Mouse (Mus musculus): Measurements from ENCODE around the gene Ranbp1. TPM values are rescaled to one million over a fixed set of nuclear protein-coding genes. Genes with fewer than 3 reads are reported as not detected.
"Not testable (repeated sequence)": the region's sequence is repeated elsewhere in the genome, so short reads cannot be mapped to it uniquely, and the experiment has no call there.

The Ranbp1 gene
- polyA plus RNA-seq, 1 experiment from 2014 or later: 662 TPM

- H3K4me1 ChIP-seq: peaks cover 54% of the 10 kb centered on the region
- no peaks in the 10 kb centered on the region for H3K9me3 ChIP-seq (replicated peaks)
- no peak overlapping the region for H3K4me3 ChIP-seq (replicated peaks)
- no peak overlapping the region for H3K4me2 ChIP-seq
- H3K9ac ChIP-seq: no peak overlapping the region
- H3K36me3 ChIP-seq: no peaks in the 10 kb centered on the region
- no peak overlapping the region for H3K27ac ChIP-seq
- WGBS: 86% methylated on average over 6 of the region's 6 CpGs
- peaks cover 23% of the 10 kb centered on the region for H3K27me3 ChIP-seq
- ATAC-seq (replicated peaks; ENCODE audit: low FRiP score): no peak
Measured at GRCm38 (mm10) chr16:18197881-18198280, 50.7 kb downstream of the Ranbp1 start.

- H3K9me3 ChIP-seq (replicated peaks); H3K27ac ChIP-seq; H3K9ac ChIP-seq; ATAC-seq (replicated peaks; ENCODE audit: low FRiP score); H3K4me2 ChIP-seq; H3K36me3 ChIP-seq; H3K27me3 ChIP-seq; H3K4me3 ChIP-seq (replicated peaks): not testable (repeated sequence)
- peaks cover 49% of the 10 kb centered on the region for H3K4me1 ChIP-seq
- 41% methylated on average over 3 of the region's 3 CpGs for WGBS
Measured at GRCm38 (mm10) chr16:18195561-18195960, 53.0 kb downstream of the Ranbp1 start.

GRCm38 (mm10) chr16:18195068-18195467, 53.5 kb downstream of the Ranbp1 start:
- Histone ChIP-seq H3K36me3 (no peaks in the 10 kb centered on the region), H3K9me3 (replicated peaks) (no peaks in the 10 kb centered on the region), H3K4me1 (peaks cover 45% of the 10 kb centered on the region), H3K4me3 (replicated peaks) (no peak overlapping the region), H3K27me3 (peaks cover 7% of the 10 kb centered on the region; the same call in 1 of the 2 replicates), H3K4me2 (no peak overlapping the region), H3K27ac (peak overlapping the region; percentile 62), H3K9ac (no peak overlapping the region)
- 41% methylated on average over 5 of the region's 5 CpGs for WGBS
- ATAC-seq (replicated peaks; ENCODE audit: low FRiP score): peak; percentile 38

- Histone ChIP-seq H3K36me3 (no peaks in the 10 kb centered on the region), H3K4me2 (no peak overlapping the region), H3K4me3 (replicated peaks) (no peak overlapping the region), H3K9me3 (replicated peaks) (no peaks in the 10 kb centered on the region), H3K27ac (peak overlapping the region; percentile 62), H3K9ac (no peak overlapping the region), H3K27me3 (peaks cover 7% of the 10 kb centered on the region; the same call in 1 of the 2 replicates), H3K4me1 (peaks cover 38% of the 10 kb centered on the region)
- 52% methylated on average over 15 of the region's 15 CpGs for WGBS
- peak; percentile 57 for ATAC-seq (replicated peaks; ENCODE audit: low FRiP score)
Measured at GRCm38 (mm10) chr16:18194208-18194985, 54.1 kb downstream of the Ranbp1 start.

- no peak overlapping the region for H3K27ac ChIP-seq
- no peak overlapping the region for H3K9ac ChIP-seq
- peaks cover 31% of the 10 kb centered on the region for H3K4me1 ChIP-seq
- no peak for ATAC-seq (replicated peaks; ENCODE audit: low FRiP score)
- H3K36me3 ChIP-seq: no peaks in the 10 kb centered on the region
- WGBS: 77% methylated on average over 2 of the region's 2 CpGs
- no peak overlapping the region for H3K4me2 ChIP-seq
- no peaks in the 10 kb centered on the region for H3K9me3 ChIP-seq (replicated peaks)
- no peaks in the 10 kb centered on the region for H3K27me3 ChIP-seq
- H3K4me3 ChIP-seq (replicated peaks): no peak overlapping the region
Measured at GRCm38 (mm10) chr16:18191006-18191405, 57.5 kb downstream of the Ranbp1 start.

MicroRNAs encoded within 50 kb of the gene (microRNA counts, 519-probe panel; counts per million panel counts)
- 2,594 counts per million, percentile 54 among the panel's probes with 10 or more counts for microRNA mmu-miR-1306

Small RNA genes lying within 50 kb of the gene (microRNA-seq; reads per million reads assigned to microRNA genes)
- gene Gm24572: 0.74 reads per million
- gene Mir1306: 191 reads per million, percentile 65 among the genes with 10 or more reads in this experiment

Other genes with a start within 250 kb of the Ranbp1 start
- 93.2 and 105 TPM in 2 replicates for gene Dgcr6, start 195.9 kb downstream of the Ranbp1 start, polyA plus RNA-seq (2015; fragmentation: Nextera tagmentation; extraction: Ambion mirVana)
- gene Prodh, start 158.5 kb downstream of the Ranbp1 start, polyA plus RNA-seq (2015; fragmentation: Nextera tagmentation; extraction: Ambion mirVana): 19.5 and 20.5 TPM in 2 replicates
- 2.6 and 3.6 TPM in 2 replicates for gene Rtn4r, start 121.1 kb downstream of the Ranbp1 start, polyA plus RNA-seq (2015; fragmentation: Nextera tagmentation; extraction: Ambion mirVana)
- not detected in 2 replicates for gene Ccdc188, start 30.9 kb downstream of the Ranbp1 start, polyA plus RNA-seq (2015; fragmentation: Nextera tagmentation; extraction: Ambion mirVana)
- 15.6 and 17.5 TPM in 2 replicates for gene Zdhhc8, start 13.6 kb downstream of the Ranbp1 start, polyA plus RNA-seq (2015; fragmentation: Nextera tagmentation; extraction: Ambion mirVana)
- gene Trmt2a, start 53 bp downstream of the Ranbp1 start, polyA plus RNA-seq (2015; fragmentation: Nextera tagmentation; extraction: Ambion mirVana): 99.2 and 102 TPM in 2 replicates
- 4.3 TPM in 1 of 2 replicates, not detected in the other for gene Gm49776, start 9.6 kb upstream of the Ranbp1 start, polyA plus RNA-seq (2015; fragmentation: Nextera tagmentation; extraction: Ambion mirVana)
- gene Dgcr8, start 40.5 kb upstream of the Ranbp1 start, polyA plus RNA-seq (2015; fragmentation: Nextera tagmentation; extraction: Ambion mirVana): 30.4 and 32.4 TPM in 2 replicates
- gene Tango2, start 99.4 kb upstream of the Ranbp1 start, polyA plus RNA-seq (2015; fragmentation: Nextera tagmentation; extraction: Ambion mirVana): 22.5 and 29.2 TPM in 2 replicates
- 23.7 and 27.1 TPM in 2 replicates for gene Arvcf, start 99.5 kb upstream of the Ranbp1 start, polyA plus RNA-seq (2015; fragmentation: Nextera tagmentation; extraction: Ambion mirVana)
- 28.1 and 29.1 TPM in 2 replicates for gene Txnrd2, start 177.7 kb upstream of the Ranbp1 start, polyA plus RNA-seq (2015; fragmentation: Nextera tagmentation; extraction: Ambion mirVana)
- 97.2 and 103 TPM in 2 replicates for gene Comt, start 178.1 kb upstream of the Ranbp1 start, polyA plus RNA-seq (2015; fragmentation: Nextera tagmentation; extraction: Ambion mirVana)
- 13.7 and 17.2 TPM in 2 replicates for gene Gnb1l, start 250.0 kb upstream of the Ranbp1 start, polyA plus RNA-seq (2015; fragmentation: Nextera tagmentation; extraction: Ambion mirVana)

Measured in kidney, embryonic 15.5 days (tissue).